Mouse (Mus musculus): ENCODE results near the gene Vmn1r55. TPM values are rescaled to one million over a fixed set of nuclear protein-coding genes. Genes with fewer than 3 reads are reported as not detected.

Gene Vmn1r55
- total and polyA plus RNA-seq, 3 experiments, result 0.22 TPM; not detected in 2

DNA sequence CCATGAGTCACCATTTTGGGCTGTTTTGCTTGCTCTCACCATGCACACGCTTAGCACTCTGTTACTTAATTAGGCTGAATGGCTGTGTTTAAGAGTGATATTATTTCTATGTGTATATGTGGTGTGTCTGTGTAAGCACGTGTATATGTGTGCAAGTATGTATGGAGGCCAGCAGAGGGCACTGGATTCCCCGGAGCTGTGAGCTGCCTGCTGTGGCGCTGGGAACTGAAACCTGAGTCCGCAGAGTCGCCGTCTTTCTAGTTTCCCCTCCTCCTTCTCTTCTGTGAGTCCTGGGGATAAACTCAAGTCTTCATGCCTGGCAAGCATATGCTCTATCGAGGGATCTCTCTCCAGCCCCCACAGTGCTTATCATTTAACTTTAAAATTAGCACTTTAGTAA is 40.2 kb downstream of the Vmn1r55 start:
- H3K4me3 ChIP-seq (ENCODE audit: low read depth, low read length), result no peak overlapping the region
- ATAC-seq (ENCODE audit: extremely low read depth, insufficient number of reproducible peaks, low FRiP score, poor library complexity, severe bottlenecking), result no peak
- DNase-seq (ENCODE audit: low spot score), result no peak
- H3K9me3 ChIP-seq (replicated peaks), result no peaks in the 10 kb centered on the region
- no peaks in the 10 kb centered on the region for H3K36me3 ChIP-seq (replicated peaks)
- peaks cover 3% of the 10 kb centered on the region for H3K4me1 ChIP-seq (ENCODE audit: insufficient read depth, low read depth, low read length)
- peaks cover 7% of the 10 kb centered on the region for H3K27me3 ChIP-seq (ENCODE audit: insufficient read depth, low read length)
- TF ChIP-seq CTCF (IDR thresholded peaks at IDR 0.05; ENCODE audit: low read depth, low read length) (no peak), GATA2 (IDR thresholded peaks at IDR 0.05; ENCODE audit: borderline replicate concordance, low read depth, low read length) (no peak), POLR2AphosphoS5 (IDR thresholded peaks at IDR 0.05; ENCODE audit: insufficient replicate concordance, low read depth, low read length) (no peak), TAL1 (conservative IDR thresholded peaks at IDR 0.05; ENCODE audit: low read depth, low read length) (no peak), GATA1 (IDR thresholded peaks at IDR 0.05; ENCODE audit: borderline replicate concordance, low read length) (no peak)

DNA sequence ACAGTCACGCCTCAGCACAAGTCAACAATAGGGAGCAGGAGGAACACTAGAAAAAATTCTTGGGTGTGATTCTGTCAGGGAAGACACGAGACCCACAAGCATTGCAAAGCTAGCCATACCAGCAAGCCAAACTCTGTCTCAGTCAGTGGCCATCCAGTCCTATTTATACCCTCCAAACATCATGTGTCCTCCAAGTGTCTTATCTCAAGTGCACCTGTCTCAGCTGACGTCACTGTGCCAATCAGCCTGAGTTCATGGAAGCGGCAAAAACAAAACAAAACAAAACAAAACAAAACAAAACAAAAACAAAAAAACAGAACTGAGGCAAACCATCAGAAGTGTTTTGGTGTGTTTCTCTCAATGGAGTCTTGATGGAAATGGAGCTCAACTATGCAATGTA is 41.2 kb downstream of the Vmn1r55 start:
- Histone ChIP-seq H3K4me3 (ENCODE audit: low read depth, low read length) (no peak overlapping the region), H3K36me3 (replicated peaks) (no peaks in the 10 kb centered on the region), H3K27me3 (ENCODE audit: insufficient read depth, low read length) (peaks cover 7% of the 10 kb centered on the region), H3K4me1 (ENCODE audit: insufficient read depth, low read depth, low read length) (peaks cover 3% of the 10 kb centered on the region), H3K9me3 (replicated peaks) (no peaks in the 10 kb centered on the region)
- ATAC-seq (ENCODE audit: extremely low read depth, insufficient number of reproducible peaks, low FRiP score, poor library complexity, severe bottlenecking), result no peak
- TF ChIP-seq CTCF (IDR thresholded peaks at IDR 0.05; ENCODE audit: low read depth, low read length), result no peak
- no peak for TF ChIP-seq POLR2AphosphoS5 (IDR thresholded peaks at IDR 0.05; ENCODE audit: insufficient replicate concordance, low read depth, low read length)
- no peak for TF ChIP-seq TAL1 (conservative IDR thresholded peaks at IDR 0.05; ENCODE audit: low read depth, low read length)
- no peak for TF ChIP-seq GATA2 (IDR thresholded peaks at IDR 0.05; ENCODE audit: borderline replicate concordance, low read depth, low read length)
- TF ChIP-seq GATA1 (IDR thresholded peaks at IDR 0.05; ENCODE audit: borderline replicate concordance, low read length), result no peak
- no peak for DNase-seq (ENCODE audit: low spot score)

DNA sequence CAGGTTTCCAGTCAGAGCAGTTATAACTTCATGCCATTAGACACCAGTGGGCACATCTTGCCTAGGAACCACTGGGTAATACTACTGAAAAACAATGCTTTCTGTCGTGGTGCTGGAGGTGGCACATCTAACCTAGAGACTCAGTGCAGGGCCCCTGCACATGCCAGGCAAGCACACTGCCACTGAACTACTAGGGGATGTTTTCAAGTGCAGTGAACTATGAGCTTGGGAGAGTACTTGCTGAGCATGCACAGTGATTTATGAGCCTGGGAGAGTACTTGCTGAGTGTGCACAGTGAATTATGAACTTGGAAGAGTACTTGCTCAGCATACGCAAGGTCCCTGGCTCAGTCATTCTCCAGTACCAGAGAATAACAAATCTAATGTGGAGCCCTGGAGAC is 46.9 kb downstream of the Vmn1r55 start:
- H3K27me3 ChIP-seq (ENCODE audit: insufficient read depth, low read length), result no peaks in the 10 kb centered on the region
- H3K4me1 ChIP-seq (ENCODE audit: insufficient read depth, low read depth, low read length), result peaks cover 42% of the 10 kb centered on the region
- TF ChIP-seq CTCF (IDR thresholded peaks at IDR 0.05; ENCODE audit: low read depth, low read length) (no peak), TAL1 (conservative IDR thresholded peaks at IDR 0.05; ENCODE audit: low read depth, low read length) (no peak), GATA2 (IDR thresholded peaks at IDR 0.05; ENCODE audit: borderline replicate concordance, low read depth, low read length) (no peak), POLR2AphosphoS5 (IDR thresholded peaks at IDR 0.05; ENCODE audit: insufficient replicate concordance, low read depth, low read length) (no peak), GATA1 (IDR thresholded peaks at IDR 0.05; ENCODE audit: borderline replicate concordance, low read length) (no peak)
- H3K9me3 ChIP-seq (replicated peaks), result no peaks in the 10 kb centered on the region
- DNase-seq (ENCODE audit: low spot score) (no peak), ATAC-seq (ENCODE audit: extremely low read depth, insufficient number of reproducible peaks, low FRiP score, poor library complexity, severe bottlenecking) (no peak)
- H3K4me3 ChIP-seq (ENCODE audit: low read depth, low read length), result no peak overlapping the region
- peaks cover 30% of the 10 kb centered on the region for H3K36me3 ChIP-seq (replicated peaks)

DNA sequence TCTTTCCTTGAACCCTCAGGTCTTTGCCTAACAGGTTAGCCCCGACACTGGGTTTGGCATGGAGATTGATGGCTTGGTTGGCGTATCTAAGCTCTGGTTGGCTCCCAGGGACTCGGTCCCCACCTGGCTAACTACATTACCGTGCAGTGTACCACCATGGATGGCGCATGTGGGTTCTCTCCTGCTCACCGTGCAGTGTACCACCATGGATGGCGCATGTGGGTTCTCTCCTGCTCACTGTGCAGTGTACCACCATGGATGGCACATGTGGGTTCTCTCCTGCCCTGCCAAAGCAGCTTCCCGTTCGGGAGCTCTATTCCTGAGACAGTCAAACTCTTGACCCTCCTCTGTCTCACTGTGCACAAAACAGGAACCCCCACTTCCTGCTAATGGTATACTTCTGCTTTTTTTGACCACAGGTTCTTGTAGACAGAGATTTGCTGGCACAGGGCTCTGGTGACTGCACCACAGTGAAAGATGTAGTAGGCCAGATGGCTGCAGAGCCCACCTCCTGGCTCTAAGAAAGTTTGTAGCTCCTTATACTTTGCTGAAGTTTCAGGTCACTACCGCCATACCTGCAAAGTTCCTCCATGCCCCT is 48.3 kb downstream of the Vmn1r55 start:
- H3K27me3 ChIP-seq (ENCODE audit: insufficient read depth, low read length), result no peaks in the 10 kb centered on the region
- H3K4me3 ChIP-seq (ENCODE audit: low read depth, low read length), result peak overlapping the region; percentile 51; the same call in 1 of the 2 replicates
- peaks cover 50% of the 10 kb centered on the region for H3K4me1 ChIP-seq (ENCODE audit: insufficient read depth, low read depth, low read length)
- TF ChIP-seq POLR2AphosphoS5 (IDR thresholded peaks at IDR 0.05; ENCODE audit: insufficient replicate concordance, low read depth, low read length) (no peak), GATA2 (IDR thresholded peaks at IDR 0.05; ENCODE audit: borderline replicate concordance, low read depth, low read length) (no peak), GATA1 (IDR thresholded peaks at IDR 0.05; ENCODE audit: borderline replicate concordance, low read length) (no peak), CTCF (IDR thresholded peaks at IDR 0.05; ENCODE audit: low read depth, low read length) (no peak), TAL1 (conservative IDR thresholded peaks at IDR 0.05; ENCODE audit: low read depth, low read length) (no peak)
- DNase-seq (ENCODE audit: low spot score) (peak; percentile 71), ATAC-seq (ENCODE audit: extremely low read depth, insufficient number of reproducible peaks, low FRiP score, poor library complexity, severe bottlenecking) (peak; percentile 84)
- peaks cover 44% of the 10 kb centered on the region for H3K36me3 ChIP-seq (replicated peaks)
- H3K9me3 ChIP-seq (replicated peaks), result no peaks in the 10 kb centered on the region

DNA sequence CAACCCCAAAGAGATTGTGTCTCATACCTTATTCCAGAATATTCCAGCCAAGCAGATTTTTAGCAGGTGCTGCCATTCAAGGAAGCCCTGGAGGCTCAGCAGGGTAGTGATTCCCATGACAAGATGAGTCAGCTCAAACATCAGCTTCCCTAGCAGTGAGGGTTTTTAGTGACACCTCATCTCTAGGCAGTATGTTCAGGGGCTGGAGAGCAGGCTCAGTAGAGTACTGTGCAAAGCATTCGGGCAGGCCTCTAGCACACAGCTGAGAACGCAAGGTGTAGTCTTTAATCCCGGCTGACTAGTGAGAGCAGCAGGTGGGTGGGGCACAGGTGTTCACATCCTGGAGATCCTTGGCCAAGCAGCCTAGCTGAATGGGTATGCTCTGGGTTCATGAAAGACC is 49.7 kb downstream of the Vmn1r55 start:
- peaks cover 57% of the 10 kb centered on the region for H3K36me3 ChIP-seq (replicated peaks)
- no peaks in the 10 kb centered on the region for H3K9me3 ChIP-seq (replicated peaks)
- TF ChIP-seq GATA1 (IDR thresholded peaks at IDR 0.05; ENCODE audit: borderline replicate concordance, low read length), result no peak
- no peak for TF ChIP-seq GATA2 (IDR thresholded peaks at IDR 0.05; ENCODE audit: borderline replicate concordance, low read depth, low read length)
- no peak for TF ChIP-seq CTCF (IDR thresholded peaks at IDR 0.05; ENCODE audit: low read depth, low read length)
- TF ChIP-seq POLR2AphosphoS5 (IDR thresholded peaks at IDR 0.05; ENCODE audit: insufficient replicate concordance, low read depth, low read length), result no peak
- TF ChIP-seq TAL1 (conservative IDR thresholded peaks at IDR 0.05; ENCODE audit: low read depth, low read length), result no peak
- 0 out of 2 replicates have a peak, but pooled peaks have one; percentile 24 for ATAC-seq (ENCODE audit: extremely low read depth, insufficient number of reproducible peaks, low FRiP score, poor library complexity, severe bottlenecking)
- DNase-seq (ENCODE audit: low spot score), result no peak
- no peak overlapping the region for H3K4me3 ChIP-seq (ENCODE audit: low read depth, low read length)
- H3K4me1 ChIP-seq (ENCODE audit: insufficient read depth, low read depth, low read length), result peaks cover 57% of the 10 kb centered on the region
- no peaks in the 10 kb centered on the region for H3K27me3 ChIP-seq (ENCODE audit: insufficient read depth, low read length)

DNA sequence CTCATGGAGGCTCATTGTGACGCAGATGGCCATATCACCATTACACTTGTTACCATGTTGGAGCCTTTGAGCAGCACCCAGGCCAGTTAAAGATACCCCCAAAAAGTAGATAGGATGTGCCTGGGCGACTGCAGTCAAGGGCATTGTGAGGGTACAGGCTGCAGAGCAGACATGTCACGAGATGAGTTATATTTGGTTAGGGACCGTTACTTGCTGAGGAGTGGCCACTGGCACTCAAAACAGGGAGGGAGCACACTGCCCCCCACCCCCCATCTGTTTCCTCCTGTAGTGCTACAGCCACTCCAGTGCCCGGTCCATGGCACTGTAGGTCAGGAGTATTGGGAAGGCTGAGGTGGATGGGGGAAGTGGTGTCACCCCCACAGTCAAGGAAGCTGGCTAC is 50.7 kb downstream of the Vmn1r55 start:
- Histone ChIP-seq H3K4me3 (ENCODE audit: low read depth, low read length) (no peak overlapping the region), H3K36me3 (replicated peaks) (peaks cover 68% of the 10 kb centered on the region), H3K4me1 (ENCODE audit: insufficient read depth, low read depth, low read length) (peaks cover 66% of the 10 kb centered on the region), H3K27me3 (ENCODE audit: insufficient read depth, low read length) (no peaks in the 10 kb centered on the region), H3K9me3 (replicated peaks) (no peaks in the 10 kb centered on the region)
- ATAC-seq (ENCODE audit: extremely low read depth, insufficient number of reproducible peaks, low FRiP score, poor library complexity, severe bottlenecking) (no peak), DNase-seq (ENCODE audit: low spot score) (no peak)
- TF ChIP-seq POLR2AphosphoS5 (IDR thresholded peaks at IDR 0.05; ENCODE audit: insufficient replicate concordance, low read depth, low read length), result no peak
- no peak for TF ChIP-seq TAL1 (conservative IDR thresholded peaks at IDR 0.05; ENCODE audit: low read depth, low read length)
- TF ChIP-seq GATA1 (IDR thresholded peaks at IDR 0.05; ENCODE audit: borderline replicate concordance, low read length), result no peak
- TF ChIP-seq GATA2 (IDR thresholded peaks at IDR 0.05; ENCODE audit: borderline replicate concordance, low read depth, low read length), result no peak
- no peak for TF ChIP-seq CTCF (IDR thresholded peaks at IDR 0.05; ENCODE audit: low read depth, low read length)

All from G1E (cell line).